Mouse (Mus musculus) forebrain, embryonic 12.5 days (tissue): Measurements from ENCODE around the gene Miga2. TPM values are rescaled to one million over a fixed set of nuclear protein-coding genes. Genes with fewer than 3 reads are reported as not detected.

ENCODE experiments used
- ATAC-seq: fragments of 200-750 bp; cut with Nextera tagmentation; 2 replicates; pipeline ENCODE4 v1.8.0; 2017; ENCODE audit warnings: moderate TSS enrichment; ENCODE audit not compliant: low FRiP score
- H3K27ac ChIP-seq: fragments of 300-500 bp; sonication (generic); 2 replicates; pipeline ENCODE4 v1.5.1; 2016; ENCODE audit warnings: mild to moderate bottlenecking
- H3K27me3 ChIP-seq: fragments of 300-500 bp; sonication (generic); 2 replicates; pipeline ENCODE4 v1.6.1; 2016; ENCODE audit warnings: mild to moderate bottlenecking
- H3K36me3 ChIP-seq: fragments of 300-500 bp; sonication (generic); replicated peaks from 2 replicates; pipeline ENCODE4 v1.6.1; 2016; ENCODE audit warnings: mild to moderate bottlenecking
- H3K4me1 ChIP-seq: fragments of 300-500 bp; sonication (generic); 2 replicates; pipeline ENCODE4 v1.6.1; 2016
- H3K4me2 ChIP-seq: fragments of 300-500 bp; sonication (generic); 2 replicates; pipeline ENCODE4 v1.6.1; 2016; ENCODE audit warnings: mild to moderate bottlenecking, moderate library complexity
- H3K4me3 ChIP-seq: fragments of 300-500 bp; sonication (generic); replicated peaks from 2 replicates; pipeline ENCODE4 v1.5.1; 2016; ENCODE audit warnings: mild to moderate bottlenecking
- H3K9ac ChIP-seq: fragments of 300-500 bp; sonication (generic); 2 replicates; pipeline ENCODE4 v1.6.1; 2016; ENCODE audit warnings: mild to moderate bottlenecking
- H3K9me3 ChIP-seq: fragments of 300-500 bp; sonication (generic); 2 replicates; pipeline ENCODE4 v1.6.1; 2016
- WGBS: fragments of 180-500 bp; shearing (Covaris S2); methylation state at CpG from one replicate; pipeline ENCODE4 v1.1.7; 2016; 5-methylcytosine and 5-hydroxymethylcytosine counted together
- polyA plus RNA-seq: library from polyadenylated mRNA; unstranded; fragments of >200 nt; fragmentation: Nextera tagmentation; extraction: Ambion mirVana; gene quantifications from 2 replicates; pipeline ENCODE4 v1.2.1, GENCODE M21; 2016

Gene Miga2
- polyA plus RNA-seq, 1 experiment from 2014 or later = 24.4 TPM

GRCm38 (mm10) chr2:30365281-30366069 is 1.4 kb downstream of the Miga2 start:
- Histone ChIP-seq H3K4me2 (peak overlapping the region; percentile 91), H3K4me1 (peaks cover 18% of the 10 kb centered on the region), H3K9me3 (no peaks in the 10 kb centered on the region), H3K36me3 (peaks cover 32% of the 10 kb centered on the region), H3K9ac (peak overlapping the region; percentile 88), H3K27ac (no peak overlapping the region), H3K4me3 (peak overlapping the region; percentile 93), H3K27me3 (no peaks in the 10 kb centered on the region)
- WGBS = 92% methylated on average over 2 of the region's 2 CpGs
- ATAC-seq = no peak

- peaks cover 18% of the 10 kb centered on the region for H3K4me1 ChIP-seq
- peaks cover 39% of the 10 kb centered on the region for H3K36me3 ChIP-seq
- ATAC-seq = no peak
- no peaks in the 10 kb centered on the region for H3K27me3 ChIP-seq
- H3K9ac ChIP-seq = no peak overlapping the region
- H3K27ac ChIP-seq = no peak overlapping the region
- H3K9me3 ChIP-seq = no peaks in the 10 kb centered on the region
- WGBS = 83% methylated on average over 5 of the region's 5 CpGs
- no peak overlapping the region for H3K4me2 ChIP-seq
- H3K4me3 ChIP-seq = no peak overlapping the region
These were observed 2.2 kb downstream of the Miga2 start for GRCm38 (mm10) chr2:30366203-30366602.

GRCm38 (mm10) chr2:30371544-30371943 is 7.5 kb downstream of the Miga2 start:
- 95% methylated on average over 8 of the region's 8 CpGs for WGBS

GRCm38 (mm10) chr2:30372726-30373125 is 8.7 kb downstream of the Miga2 start:
- 98% methylated on average over 5 of the region's 5 CpGs for WGBS
- Histone ChIP-seq H3K4me2 (no peak overlapping the region), H3K9me3 (no peaks in the 10 kb centered on the region), H3K4me3 (no peak overlapping the region), H3K27me3 (no peaks in the 10 kb centered on the region), H3K9ac (no peak overlapping the region), H3K4me1 (no peaks in the 10 kb centered on the region), H3K36me3 (peaks cover 94% of the 10 kb centered on the region), H3K27ac (no peak overlapping the region)
- no peak for ATAC-seq

More at GRCm38 (mm10) chr2:30371544-30371943, 7.5 kb downstream of the Miga2 start:
- H3K4me3 ChIP-seq = no peak overlapping the region
- H3K4me1 ChIP-seq = no peaks in the 10 kb centered on the region
- no peaks in the 10 kb centered on the region for H3K9me3 ChIP-seq
- H3K36me3 ChIP-seq = peaks cover 86% of the 10 kb centered on the region
- H3K27ac ChIP-seq = no peak overlapping the region
- no peak overlapping the region for H3K9ac ChIP-seq
- ATAC-seq = no peak
- no peak overlapping the region for H3K4me2 ChIP-seq
- H3K27me3 ChIP-seq = no peaks in the 10 kb centered on the region

GRCm38 (mm10) chr2:30375893-30376292 is 11.9 kb downstream of the Miga2 start:
- Histone ChIP-seq H3K9ac (no peak overlapping the region), H3K27me3 (no peaks in the 10 kb centered on the region), H3K9me3 (no peaks in the 10 kb centered on the region), H3K4me3 (no peak overlapping the region), H3K27ac (no peak overlapping the region), H3K36me3 (peaks cover 88% of the 10 kb centered on the region), H3K4me1 (no peaks in the 10 kb centered on the region), H3K4me2 (no peak overlapping the region)
- no peak for ATAC-seq
- WGBS = 96% methylated on average over 10 of the region's 10 CpGs

- H3K9ac ChIP-seq = no peak overlapping the region
- no peaks in the 10 kb centered on the region for H3K4me1 ChIP-seq
- H3K27me3 ChIP-seq = no peaks in the 10 kb centered on the region
- ATAC-seq = no peak
- H3K27ac ChIP-seq = no peak overlapping the region
- H3K9me3 ChIP-seq = no peaks in the 10 kb centered on the region
- peaks cover 88% of the 10 kb centered on the region for H3K36me3 ChIP-seq
- H3K4me2 ChIP-seq = no peak overlapping the region
- no peak overlapping the region for H3K4me3 ChIP-seq
- 87% methylated on average over 5 of the region's 5 CpGs for WGBS
These were observed 13.7 kb downstream of the Miga2 start for GRCm38 (mm10) chr2:30377721-30378120.

- Histone ChIP-seq H3K4me2 (no peak overlapping the region), H3K4me3 (no peak overlapping the region), H3K9me3 (no peaks in the 10 kb centered on the region), H3K4me1 (no peaks in the 10 kb centered on the region), H3K36me3 (peaks cover 88% of the 10 kb centered on the region), H3K27me3 (no peaks in the 10 kb centered on the region), H3K9ac (no peak overlapping the region), H3K27ac (no peak overlapping the region; the same call in 1 of the 2 replicates)
- no peak for ATAC-seq
- WGBS = 91% methylated on average over 7 of the region's 7 CpGs
These were observed 15.3 kb downstream of the Miga2 start for GRCm38 (mm10) chr2:30379307-30379706.

GRCm38 (mm10) chr2:30380564-30381376 is 16.7 kb downstream of the Miga2 start:
- H3K4me2 ChIP-seq = no peak overlapping the region
- no peak overlapping the region for H3K27ac ChIP-seq
- 94% methylated on average over 10 of the region's 10 CpGs for WGBS
- H3K4me3 ChIP-seq = no peak overlapping the region
- H3K27me3 ChIP-seq = no peaks in the 10 kb centered on the region
- no peaks in the 10 kb centered on the region for H3K4me1 ChIP-seq
- ATAC-seq = no peak
- no peak overlapping the region; the same call in 1 of the 2 replicates for H3K9ac ChIP-seq
- peaks cover 92% of the 10 kb centered on the region for H3K36me3 ChIP-seq
- no peaks in the 10 kb centered on the region for H3K9me3 ChIP-seq

GRCm38 (mm10) chr2:30381377-30381725 is 17.3 kb downstream of the Miga2 start:
- Histone ChIP-seq H3K36me3 (peaks cover 87% of the 10 kb centered on the region), H3K4me1 (no peaks in the 10 kb centered on the region), H3K4me2 (no peak overlapping the region), H3K4me3 (no peak overlapping the region), H3K9ac (no peak overlapping the region; the same call in 1 of the 2 replicates), H3K9me3 (no peaks in the 10 kb centered on the region), H3K27me3 (no peaks in the 10 kb centered on the region), H3K27ac (no peak overlapping the region)
- WGBS = 92% methylated on average over 4 of the region's 4 CpGs
- ATAC-seq = no peak

- no peak for ATAC-seq
These were observed 20.8 kb downstream of the Miga2 start for GRCm38 (mm10) chr2:30384814-30385213.

GRCm38 (mm10) chr2:30385591-30385990 is 21.6 kb downstream of the Miga2 start:
- no peaks in the 10 kb centered on the region for H3K4me1 ChIP-seq
- 90% methylated on average over 4 of the region's 4 CpGs for WGBS
- ATAC-seq = no peak

More at GRCm38 (mm10) chr2:30384814-30385213, 20.8 kb downstream of the Miga2 start:
- no peak overlapping the region for H3K27ac ChIP-seq
- no peaks in the 10 kb centered on the region for H3K27me3 ChIP-seq
- H3K4me3 ChIP-seq = no peak overlapping the region
- H3K4me2 ChIP-seq = no peak overlapping the region
- peaks cover 53% of the 10 kb centered on the region for H3K36me3 ChIP-seq
- no peaks in the 10 kb centered on the region for H3K4me1 ChIP-seq
- WGBS = 84% methylated on average over 5 of the region's 5 CpGs
- H3K9ac ChIP-seq = no peak overlapping the region
- no peaks in the 10 kb centered on the region for H3K9me3 ChIP-seq

GRCm38 (mm10) chr2:30386913-30387312 is 22.9 kb downstream of the Miga2 start:
- no peak for ATAC-seq
- Histone ChIP-seq H3K27ac (no peak overlapping the region), H3K9me3 (no peaks in the 10 kb centered on the region), H3K27me3 (no peaks in the 10 kb centered on the region), H3K9ac (no peak overlapping the region), H3K4me3 (no peak overlapping the region), H3K4me1 (0 out of 2 replicates have a peak, but pooled peaks cover 4% of the 10 kb centered on the region), H3K36me3 (peaks cover 38% of the 10 kb centered on the region), H3K4me2 (no peak overlapping the region)
- WGBS = 87% methylated on average over 9 of the region's 9 CpGs

More at GRCm38 (mm10) chr2:30385591-30385990, 21.6 kb downstream of the Miga2 start:
- H3K27ac ChIP-seq = no peak overlapping the region
- H3K27me3 ChIP-seq = no peaks in the 10 kb centered on the region
- no peak overlapping the region for H3K4me2 ChIP-seq
- no peak overlapping the region for H3K4me3 ChIP-seq
- H3K36me3 ChIP-seq = peaks cover 48% of the 10 kb centered on the region
- no peaks in the 10 kb centered on the region for H3K9me3 ChIP-seq
- H3K9ac ChIP-seq = no peak overlapping the region
